Mouse (Mus musculus) olfactory bulb, adult 2 months (tissue): ENCODE measurements around the gene Gm10197.

Source experiments
- CTCF ChIP-seq: fragments of 200-500 bp; IDR thresholded peaks from 2 replicates; pipeline ENCODE4 v1.5.1; 2012; ENCODE audit warnings: low read depth, mild to moderate bottlenecking, low read length, moderate library complexity; ENCODE audit not compliant: insufficient read depth
- POLR2A ChIP-seq: fragments of 200-500 bp; IDR thresholded peaks from 2 replicates; pipeline ENCODE4 v1.6.1; 2012; ENCODE audit warnings: mild to moderate bottlenecking, low read depth, low read length, moderate library complexity; ENCODE audit not compliant: insufficient read depth

GRCm38 (mm10) chr19:53414650-53415049 lies 43.1 kb upstream of the Gm10197 start:
- TF ChIP-seq POLR2A (no peak), CTCF (no peak)
